Mouse (Mus musculus) ES-E14 (cell line): ENCODE data around the gene Usp15.

Experiments
- MAFK ChIP-seq: IDR thresholded peaks from 2 replicates; pipeline ENCODE4 v1.6.1; 2014; ENCODE audit warnings: mild to moderate bottlenecking, low read depth, low read length, inconsistent platforms; ENCODE audit not compliant: insufficient read depth
- ZC3H11A ChIP-seq: IDR thresholded peaks from 2 replicates; pipeline ENCODE4 v1.6.1; 2012; ENCODE audit warnings: low read depth, mild to moderate bottlenecking, inconsistent platforms, low read length, borderline replicate concordance

DNA sequence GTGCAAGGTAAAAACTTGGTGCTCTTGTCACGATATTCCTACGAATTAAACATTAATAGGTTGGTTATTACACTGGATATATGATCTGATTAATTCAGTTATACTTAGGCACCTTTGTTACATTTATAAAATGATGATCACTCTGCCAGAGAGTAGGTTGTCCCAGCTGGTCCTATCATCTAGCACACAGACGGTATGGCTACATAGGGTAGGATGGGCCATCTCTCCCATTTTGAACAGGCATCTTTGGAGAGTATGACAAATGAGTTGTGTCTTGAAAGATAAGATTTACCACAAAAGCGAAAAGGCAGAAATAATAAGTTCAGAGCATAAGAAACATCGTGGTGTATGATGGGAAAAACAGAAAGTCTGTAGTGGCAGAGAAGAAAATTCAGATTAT, 32.6 kb upstream of the Usp15 start:
- no peak for TF ChIP-seq MAFK
- no peak for TF ChIP-seq ZC3H11A
